Mouse (Mus musculus) ES-E14 (cell line): ENCODE measurements at regions not wholly inside any gene's neighbourhood (a gene's known extent, or its start where the extent isn't known, plus 50 kb on each side); places are given as distances from the start of the nearest gene placed in this dataset.
A peak's percentile ranks its signal among the peaks of the same experiment; 100 is the strongest.

Experiments
- DNase-seq: peaks from one replicate; pipeline ENCODE4 v3.0.0-alpha.2; 2013; ENCODE audit warnings: low read depth, low spot score
- H3K27ac ChIP-seq: 2 replicates; pipeline ENCODE4 v1.5.1; 2012; ENCODE audit warnings: low read depth, mild to moderate bottlenecking, low read length, moderate library complexity, mixed read lengths; ENCODE audit not compliant: poor library complexity, insufficient read depth, severe bottlenecking
- H3K36me3 ChIP-seq: 2 replicates; pipeline ENCODE4 v1.6.1; 2012; ENCODE audit warnings: mild to moderate bottlenecking, low read length, moderate library complexity, mixed read lengths; ENCODE audit not compliant: control insufficient read depth, poor library complexity, insufficient read depth, severe bottlenecking
- H3K4me1 ChIP-seq, 2 experiments: fragments of 150-350 bp in 1 of 2; sonication (generic) in 1 of 2; 2 replicates each; pipeline ENCODE4 v1.6.1; 2012; ENCODE audit warnings: low read length in 2 of 2, mild to moderate bottlenecking in 1 of 2, mixed read lengths in 1 of 2; ENCODE audit not compliant: control insufficient read depth in 2 of 2, insufficient read depth in 2 of 2, poor library complexity in 1 of 2
- H3K4me3 ChIP-seq, 2 experiments: fragments of 150-350 bp in 1 of 2; sonication (generic) in 1 of 2; 2 replicates each; pipeline ENCODE4 v1.5.1; 2012; ENCODE audit warnings: low read length in 2 of 2, low read depth in 1 of 2, mild to moderate bottlenecking in 1 of 2, mixed read lengths in 1 of 2; ENCODE audit not compliant: insufficient read depth in 1 of 2, poor library complexity in 1 of 2, severe bottlenecking in 1 of 2
- H3K9ac ChIP-seq: 2 replicates; pipeline ENCODE4 v1.6.1; 2012; ENCODE audit warnings: low read depth, mild to moderate bottlenecking, low read length, mixed read lengths; ENCODE audit not compliant: poor library complexity, insufficient read depth, severe bottlenecking
- H3K9me3 ChIP-seq: fragments of 150-350 bp; sonication (generic); 2 replicates; pipeline ENCODE4 v1.6.1; 2012; ENCODE audit warnings: low read depth, mild to moderate bottlenecking, low read length; ENCODE audit not compliant: control insufficient read depth, insufficient read depth
- CHD2 ChIP-seq: IDR thresholded peaks from 2 replicates; pipeline ENCODE4 v1.6.1; 2014; ENCODE audit warnings: mild to moderate bottlenecking, low read depth, low read length, inconsistent platforms
- HCFC1 ChIP-seq: IDR thresholded peaks from 2 replicates; pipeline ENCODE4 v1.6.1; 2012; ENCODE audit warnings: low read length, inconsistent platforms, borderline replicate concordance; ENCODE audit not compliant: insufficient read depth
- MAFK ChIP-seq: IDR thresholded peaks from 2 replicates; pipeline ENCODE4 v1.6.1; 2014; ENCODE audit warnings: mild to moderate bottlenecking, low read depth, low read length, inconsistent platforms; ENCODE audit not compliant: insufficient read depth
- ZC3H11A ChIP-seq: IDR thresholded peaks from 2 replicates; pipeline ENCODE4 v1.6.1; 2012; ENCODE audit warnings: low read depth, mild to moderate bottlenecking, inconsistent platforms, low read length, borderline replicate concordance
- ZNF384 ChIP-seq: IDR thresholded peaks from 2 replicates; pipeline ENCODE4 v1.6.1; 2012; ENCODE audit warnings: low read depth, low read length, inconsistent platforms
- in situ Hi-C, 2 experiments: fragments of 600-800 bp; cut with MboI; formaldehyde crosslinking; loops; one replicate each; pipeline ENCODE4 v1.15.1; 2025; ENCODE audit warnings: low sequenced_read_pairs in 2 of 2, inconsistent platforms in 1 of 2; ENCODE audit not compliant: unreplicated experiment in 2 of 2

- H3K27ac ChIP-seq, result no peak overlapping the region
- no peak overlapping the region for H3K4me3 ChIP-seq
- no peaks in the 10 kb centered on the region for H3K36me3 ChIP-seq
- no peak overlapping the region for H3K9ac ChIP-seq
- H3K9me3 ChIP-seq, result no peaks in the 10 kb centered on the region
- TF ChIP-seq CHD2, result no peak
- TF ChIP-seq MAFK, result no peak
- no peak for TF ChIP-seq ZC3H11A
- TF ChIP-seq ZNF384, result no peak
- TF ChIP-seq HCFC1, result no peak
- H3K4me1 ChIP-seq, result no peaks in the 10 kb centered on the region
- in situ Hi-C loops, result no loop called here
- DNase-seq, result no peak
Measured at GRCm38 (mm10) chr8:126694370-126694769, 100.6 kb upstream of the Irf2bp2 start.

DNA sequence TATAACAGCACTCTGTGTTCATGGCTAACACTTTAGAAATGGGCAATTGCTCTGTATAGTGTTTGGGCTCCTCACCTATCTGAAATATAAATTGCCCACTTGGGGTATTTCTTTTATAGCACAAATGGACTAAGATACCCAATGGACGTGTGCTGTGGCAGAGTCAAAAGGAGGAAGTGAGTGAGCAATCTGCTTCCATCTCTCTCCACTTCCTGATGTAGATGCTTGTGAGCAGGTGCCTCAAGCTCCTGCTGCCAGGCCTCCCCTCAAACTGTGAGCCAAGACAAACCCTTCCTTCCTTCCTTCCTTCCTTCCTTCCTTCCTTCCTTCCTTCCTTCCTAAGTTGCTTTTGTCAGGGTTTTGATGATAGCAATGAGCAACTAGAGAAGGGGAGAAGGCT lies 99.9 kb upstream of the Irf2bp2 start:
- TF ChIP-seq CHD2 (no peak), HCFC1 (no peak), MAFK (no peak), ZNF384 (no peak), ZC3H11A (no peak)
- no peak for DNase-seq
- no peaks in the 10 kb centered on the region for H3K9me3 ChIP-seq
- no peaks in the 10 kb centered on the region for H3K36me3 ChIP-seq
- H3K4me1 ChIP-seq, result no peaks in the 10 kb centered on the region
- no peak overlapping the region for H3K4me3 ChIP-seq
- H3K9ac ChIP-seq, result no peak overlapping the region
- H3K27ac ChIP-seq, result no peak overlapping the region
- in situ Hi-C loops, result no loop called here

DNA sequence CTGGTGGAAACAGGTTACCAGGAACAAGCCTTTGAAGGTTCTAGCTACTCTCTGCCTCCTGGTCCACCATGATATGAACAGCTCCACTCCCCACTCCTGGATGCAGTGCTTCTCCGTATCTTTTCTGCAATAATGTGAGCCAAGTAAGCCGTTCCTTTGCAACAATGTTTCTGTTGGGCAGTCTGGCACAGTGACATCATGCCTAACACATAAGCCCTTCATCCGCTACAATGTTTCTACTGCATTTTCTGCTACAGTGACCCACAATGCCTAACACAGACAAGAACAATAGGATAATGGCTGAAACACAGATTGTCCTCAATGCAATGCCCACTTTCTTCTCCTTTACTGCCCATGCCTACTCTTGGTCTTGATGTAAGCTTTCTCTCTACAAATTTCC lies 98.9 kb upstream of the Irf2bp2 start:
- Histone ChIP-seq H3K36me3 (no peaks in the 10 kb centered on the region), H3K9me3 (no peaks in the 10 kb centered on the region), H3K27ac (no peak overlapping the region), H3K4me3 (no peak overlapping the region), H3K4me1 (no peaks in the 10 kb centered on the region), H3K9ac (no peak overlapping the region)
- DNase-seq, result no peak
- TF ChIP-seq CHD2, result no peak
- TF ChIP-seq MAFK, result no peak
- TF ChIP-seq ZC3H11A, result no peak
- TF ChIP-seq ZNF384, result no peak
- no peak for TF ChIP-seq HCFC1
- in situ Hi-C loops, result no loop called here

- no peak overlapping the region for H3K9ac ChIP-seq
- TF ChIP-seq ZC3H11A (no peak), ZNF384 (no peak)
- H3K4me3 ChIP-seq, result no peak overlapping the region
- no peaks in the 10 kb centered on the region for H3K4me1 ChIP-seq
- no peaks in the 10 kb centered on the region for H3K36me3 ChIP-seq
- in situ Hi-C loops, result no loop called here
- no peak overlapping the region for H3K27ac ChIP-seq
- no peak for DNase-seq
- no peaks in the 10 kb centered on the region for H3K9me3 ChIP-seq
Measured at GRCm38 (mm10) chr8:126692263-126692662, 98.5 kb upstream of the Irf2bp2 start.

DNA sequence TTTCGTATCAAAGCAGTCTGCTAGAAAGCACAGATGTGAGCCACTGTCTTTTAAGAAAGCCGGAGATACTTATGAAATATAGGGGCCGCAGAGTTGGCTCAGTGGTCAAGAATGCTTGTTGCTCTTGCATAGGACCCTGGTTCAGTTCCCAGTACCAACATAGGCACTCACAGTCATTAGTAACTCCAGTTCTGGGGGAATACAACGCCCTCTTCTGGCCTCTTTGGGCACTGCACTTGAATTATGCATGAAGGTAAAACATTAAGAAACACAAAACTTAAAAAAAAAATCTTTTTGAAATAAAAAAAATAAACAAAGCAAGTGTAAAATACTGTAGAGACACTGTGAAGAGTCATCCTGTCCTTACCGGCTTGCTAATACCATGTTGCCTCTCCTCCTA lies 94.7 kb upstream of the Irf2bp2 start:
- H3K4me1 ChIP-seq, result no peaks in the 10 kb centered on the region
- H3K9me3 ChIP-seq, result no peaks in the 10 kb centered on the region
- in situ Hi-C loops, result no loop called here
- DNase-seq, result no peak
- TF ChIP-seq ZNF384, result no peak
- no peak for TF ChIP-seq CHD2
- peak; percentile 38; the same call in 1 of the 2 replicates for TF ChIP-seq ZC3H11A
- H3K27ac ChIP-seq, result no peak overlapping the region
- no peaks in the 10 kb centered on the region for H3K36me3 ChIP-seq
- no peak overlapping the region for H3K9ac ChIP-seq
- no peak overlapping the region for H3K4me3 ChIP-seq
